Mouse (Mus musculus) lung, embryonic 14.5 days (tissue): ENCODE measurements around the gene Gm10577. TPM values are rescaled to one million over a fixed set of nuclear protein-coding genes. Genes with fewer than 3 reads are reported as not detected.

Experiments
- ATAC-seq: fragments of 200-750 bp; cut with Nextera tagmentation; 2 replicates; pipeline ENCODE4 v1.8.0; 2017; ENCODE audit warnings: mild to moderate bottlenecking, moderate TSS enrichment, moderate library complexity; ENCODE audit not compliant: insufficient read depth
- DNase-seq: peaks from one replicate; pipeline ENCODE4 v3.0.0-alpha.2; 2015
- H3K27ac ChIP-seq: fragments of 300-500 bp; sonication (generic); 2 replicates; pipeline ENCODE4 v1.5.1; 2014; ENCODE audit warnings: low read depth, mild to moderate bottlenecking, moderate library complexity
- H3K27me3 ChIP-seq: fragments of 300-500 bp; sonication (generic); 2 replicates; pipeline ENCODE4 v1.6.1; 2014; ENCODE audit warnings: low read length, control low read depth; ENCODE audit not compliant: insufficient read depth
- H3K36me3 ChIP-seq: fragments of 300-500 bp; sonication (generic); 2 replicates; pipeline ENCODE4 v1.6.1; 2014; ENCODE audit warnings: control low read depth; ENCODE audit not compliant: insufficient read depth
- H3K4me1 ChIP-seq: fragments of 300-500 bp; sonication (generic); 2 replicates; pipeline ENCODE4 v1.6.1; 2014; ENCODE audit warnings: antibody characterized with exemption, control low read depth; ENCODE audit not compliant: insufficient read depth
- H3K4me2 ChIP-seq: fragments of 300-500 bp; sonication (generic); 2 replicates; pipeline ENCODE4 v1.6.1; 2014; ENCODE audit warnings: mild to moderate bottlenecking
- H3K4me3 ChIP-seq: fragments of 300-500 bp; sonication (generic); 2 replicates; pipeline ENCODE4 v1.5.1; 2014; ENCODE audit warnings: low read depth, low read length
- H3K9ac ChIP-seq: fragments of 300-500 bp; sonication (generic); 2 replicates; pipeline ENCODE4 v1.6.1; 2014
- H3K9me3 ChIP-seq: fragments of 300-500 bp; sonication (generic); 2 replicates; pipeline ENCODE4 v1.6.1; 2016; ENCODE audit warnings: low read depth, low read length, control low read depth
- CTCF ChIP-seq: IDR thresholded peaks from 2 replicates; pipeline ENCODE4 v1.5.1; 2016; ENCODE audit warnings: antibody characterized with exemption, low read depth
- WGBS: fragments of 180-500 bp; shearing (Covaris S2); extraction: QIAGEN DNeasy Blood & Tissue Kit; methylation state at CpG from one replicate; pipeline ENCODE4 v1.1.7; 2014; 5-methylcytosine and 5-hydroxymethylcytosine counted together
- polyA plus RNA-seq: library from polyadenylated mRNA; unstranded; fragments of >200 nt; fragmentation: Nextera tagmentation; extraction: Ambion mirVana; gene quantifications from 2 replicates; pipeline ENCODE4 v1.2.1, GENCODE M21; 2014

Gene Gm10577
- polyA plus RNA-seq, 1 experiment from 2014 or later, result not detected

DNA sequence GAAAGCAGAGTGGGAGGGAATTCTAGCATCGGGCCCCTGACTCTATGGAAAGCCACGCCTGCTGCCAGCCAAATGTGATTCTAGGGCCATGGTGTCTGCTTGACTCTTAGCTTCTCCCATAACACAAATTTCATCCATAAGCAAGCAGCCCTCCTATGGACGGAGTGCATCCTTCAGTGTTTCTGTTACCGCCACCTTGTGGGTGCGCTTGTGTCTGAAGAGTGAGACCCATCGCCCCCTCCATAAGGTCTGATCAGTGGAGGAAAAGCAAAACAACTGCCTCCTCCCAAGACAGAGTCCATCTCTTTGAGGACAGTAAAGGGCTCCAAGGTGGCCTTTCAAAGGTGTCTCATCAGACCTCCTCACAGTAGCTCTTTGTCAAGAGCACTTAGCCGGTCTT, 43.0 kb downstream of the Gm10577 start:
- Histone ChIP-seq H3K36me3 (peaks cover 51% of the 10 kb centered on the region), H3K27ac (no peak overlapping the region), H3K4me2 (no peak overlapping the region), H3K4me1 (no peaks in the 10 kb centered on the region), H3K9ac (no peak overlapping the region), H3K9me3 (no peaks in the 10 kb centered on the region), H3K27me3 (no peaks in the 10 kb centered on the region), H3K4me3 (no peak overlapping the region)
- ATAC-seq (no peak), DNase-seq (peak; percentile 26)
- TF ChIP-seq CTCF, result peak; percentile 47
- 83% methylated on average over 7 of the region's 7 CpGs for WGBS

DNA sequence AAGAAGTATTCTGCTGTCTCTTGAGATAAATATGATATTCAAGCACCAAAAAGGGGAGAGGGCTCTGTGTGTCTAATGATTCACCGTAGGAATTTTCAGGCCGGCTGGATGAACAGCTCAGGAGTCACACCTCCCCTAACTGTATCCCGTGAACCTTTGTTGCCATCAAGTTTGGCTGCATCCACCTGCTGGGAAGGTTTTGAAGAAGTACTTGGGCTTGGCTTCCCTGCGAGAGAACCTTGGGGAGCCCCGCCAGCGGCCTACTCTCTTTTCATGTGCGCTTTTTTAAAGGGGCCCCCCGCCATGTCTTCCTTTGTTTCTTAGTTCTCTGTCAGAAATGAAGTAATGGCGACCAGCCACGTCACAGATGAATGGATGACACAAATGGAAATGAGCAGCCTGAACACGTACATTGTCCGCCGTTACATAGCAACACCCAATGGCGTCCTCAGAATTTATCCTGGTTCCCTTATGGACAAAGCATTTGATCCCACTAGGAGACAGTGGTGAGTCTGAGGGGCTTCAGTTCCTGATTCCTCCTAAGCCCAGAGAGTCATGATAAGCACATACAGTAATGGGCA, 46.0 kb downstream of the Gm10577 start:
- Histone ChIP-seq H3K27ac (no peak overlapping the region), H3K27me3 (no peaks in the 10 kb centered on the region), H3K9me3 (no peaks in the 10 kb centered on the region), H3K36me3 (peaks cover 55% of the 10 kb centered on the region), H3K4me2 (no peak overlapping the region), H3K4me3 (no peak overlapping the region), H3K9ac (no peak overlapping the region), H3K4me1 (no peaks in the 10 kb centered on the region)
- TF ChIP-seq CTCF, result no peak
- ATAC-seq, result no peak
- no peak for DNase-seq
- WGBS, result 91% methylated on average over 14 of the region's 14 CpGs

DNA sequence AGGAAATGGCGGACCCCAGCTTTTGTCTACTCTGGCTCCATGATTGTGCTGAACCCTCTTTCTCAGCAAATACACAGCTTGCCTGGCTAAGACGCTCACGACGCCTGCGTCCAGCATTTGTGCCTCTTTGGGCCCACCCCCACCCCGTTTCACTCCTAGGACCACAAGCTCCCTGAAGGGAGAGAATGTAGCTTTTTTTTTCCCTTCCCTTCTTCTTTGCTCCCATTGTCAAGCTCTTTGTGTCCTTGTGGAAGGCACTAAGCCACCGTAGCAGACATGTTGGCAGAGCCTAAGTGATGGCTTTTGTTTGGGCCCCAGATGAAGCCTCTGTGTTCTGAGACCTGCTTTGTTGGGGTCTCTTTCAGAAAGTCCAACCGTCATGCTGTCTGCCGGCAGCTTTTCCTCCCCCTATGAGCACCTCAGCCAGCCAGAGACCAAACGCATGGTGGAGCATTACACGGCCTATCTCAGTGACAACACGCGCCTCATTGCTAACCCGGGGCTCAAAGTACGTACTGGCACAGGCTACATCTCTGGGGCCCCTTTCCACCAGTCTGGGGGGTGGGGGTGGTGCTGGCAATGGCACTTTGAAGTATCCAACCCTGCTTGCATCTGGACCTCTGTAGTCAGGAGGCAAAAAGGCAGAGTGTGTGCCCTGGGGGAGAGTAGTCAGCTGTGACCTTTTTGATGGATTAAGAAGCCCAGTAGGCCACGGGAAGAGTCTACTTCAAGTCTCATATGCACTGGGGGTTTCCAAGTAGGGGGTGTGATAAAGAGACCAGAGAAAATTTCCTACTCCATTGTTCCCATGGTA, 46.6 kb downstream of the Gm10577 start:
- no peak for TF ChIP-seq CTCF
- no peaks in the 10 kb centered on the region for H3K4me1 ChIP-seq
- ATAC-seq (no peak), DNase-seq (no peak)
- peaks cover 58% of the 10 kb centered on the region for H3K36me3 ChIP-seq
- no peaks in the 10 kb centered on the region for H3K9me3 ChIP-seq
- H3K4me3 ChIP-seq, result no peak overlapping the region
- no peaks in the 10 kb centered on the region for H3K27me3 ChIP-seq
- H3K27ac ChIP-seq, result no peak overlapping the region
- no peak overlapping the region for H3K9ac ChIP-seq
- no peak overlapping the region for H3K4me2 ChIP-seq
- WGBS, result 87% methylated on average over 16 of the region's 16 CpGs

Other genes starting within 250 kb of the Gm10577 start
- 26.9 and 27.9 TPM in 2 replicates for gene Cachd1, start 244.0 kb downstream of the Gm10577 start, polyA plus RNA-seq
- gene Raver2, start 48.3 kb upstream of the Gm10577 start, polyA plus RNA-seq, result 11.3 and 12.5 TPM in 2 replicates
- gene Jak1, start 244.6 kb upstream of the Gm10577 start, polyA plus RNA-seq, result 85.0 and 85.5 TPM in 2 replicates